Mouse (Mus musculus) limb, embryonic 12.5 days (tissue): ENCODE data around the gene Mettl22. TPM values are rescaled to one million over a fixed set of nuclear protein-coding genes. Genes with fewer than 3 reads are reported as not detected.

Experiments
- ATAC-seq: fragments of 200-750 bp; cut with Nextera tagmentation; 2 replicates; pipeline ENCODE4 v1.8.0; 2017; ENCODE audit warnings: low read depth, moderate TSS enrichment; ENCODE audit not compliant: insufficient number of reproducible peaks, insufficient read depth, low FRiP score, low TSS enrichment
- H3K27ac ChIP-seq: fragments of 300-500 bp; sonication (generic); 2 replicates; pipeline ENCODE4 v1.5.1; 2016; ENCODE audit warnings: mild to moderate bottlenecking, moderate library complexity
- H3K27me3 ChIP-seq: fragments of 300-500 bp; sonication (generic); 2 replicates; pipeline ENCODE4 v1.6.1; 2016; ENCODE audit warnings: mild to moderate bottlenecking, moderate library complexity
- H3K36me3 ChIP-seq: fragments of 300-500 bp; sonication (generic); 2 replicates; pipeline ENCODE4 v1.6.1; 2016; ENCODE audit warnings: mild to moderate bottlenecking, moderate library complexity
- H3K4me1 ChIP-seq: fragments of 300-500 bp; sonication (generic); replicated peaks from 2 replicates; pipeline ENCODE4 v1.6.1; 2016
- H3K4me2 ChIP-seq: fragments of 300-500 bp; sonication (generic); 2 replicates; pipeline ENCODE4 v1.6.1; 2016; ENCODE audit warnings: mild to moderate bottlenecking, moderate library complexity
- H3K4me3 ChIP-seq: fragments of 300-500 bp; sonication (generic); replicated peaks from 2 replicates; pipeline ENCODE4 v1.5.1; 2016; ENCODE audit warnings: mild to moderate bottlenecking
- H3K9ac ChIP-seq: fragments of 300-500 bp; sonication (generic); replicated peaks from 2 replicates; pipeline ENCODE4 v1.6.1; 2016; ENCODE audit warnings: mild to moderate bottlenecking, moderate library complexity
- H3K9me3 ChIP-seq: fragments of 300-500 bp; sonication (generic); 2 replicates; pipeline ENCODE4 v1.6.1; 2016; ENCODE audit warnings: mild to moderate bottlenecking, moderate library complexity
- WGBS: fragments of 180-500 bp; shearing (Covaris S2); methylation state at CpG from one replicate; pipeline ENCODE4 v1.1.7; 2016; 5-methylcytosine and 5-hydroxymethylcytosine counted together
- polyA plus RNA-seq: library from polyadenylated mRNA; unstranded; fragments of >200 nt; fragmentation: Nextera tagmentation; extraction: Ambion mirVana; gene quantifications from 2 replicates; pipeline ENCODE4 v1.2.1, GENCODE M21; 2016

Gene Mettl22
- polyA plus RNA-seq, 1 experiment from 2014 or later, result 19.3 TPM

- H3K4me2 ChIP-seq, result no peak overlapping the region
- H3K36me3 ChIP-seq, result peaks cover 8% of the 10 kb centered on the region; the same call in 1 of the 2 replicates
- no peak overlapping the region for H3K9ac ChIP-seq
- H3K9me3 ChIP-seq, result no peaks in the 10 kb centered on the region
- WGBS, result 90% methylated on average over 9 of the region's 9 CpGs
- peaks cover 15% of the 10 kb centered on the region for H3K4me1 ChIP-seq
- no peaks in the 10 kb centered on the region for H3K27me3 ChIP-seq
- no peak for ATAC-seq
- no peak overlapping the region for H3K27ac ChIP-seq
- H3K4me3 ChIP-seq, result no peak overlapping the region
Measured at GRCm38 (mm10) chr16:8532461-8532860, 61.9 kb downstream of the Mettl22 start.

- Histone ChIP-seq H3K4me1 (peaks cover 15% of the 10 kb centered on the region), H3K9ac (no peak overlapping the region), H3K4me3 (no peak overlapping the region), H3K27me3 (no peaks in the 10 kb centered on the region), H3K27ac (no peak overlapping the region), H3K9me3 (no peaks in the 10 kb centered on the region), H3K4me2 (no peak overlapping the region), H3K36me3 (peaks cover 9% of the 10 kb centered on the region; the same call in 1 of the 2 replicates)
- ATAC-seq, result no peak
- 65% methylated on average over 7 of the region's 7 CpGs for WGBS
Measured at GRCm38 (mm10) chr16:8532894-8533293, 62.3 kb downstream of the Mettl22 start.

GRCm38 (mm10) chr16:8533477-8533876 lies 62.9 kb downstream of the Mettl22 start:
- peaks cover 15% of the 10 kb centered on the region for H3K4me1 ChIP-seq
- no peaks in the 10 kb centered on the region for H3K27me3 ChIP-seq
- H3K4me3 ChIP-seq, result no peak overlapping the region
- H3K36me3 ChIP-seq, result peaks cover 9% of the 10 kb centered on the region; the same call in 1 of the 2 replicates
- no peaks in the 10 kb centered on the region for H3K9me3 ChIP-seq
- no peak for ATAC-seq
- 88% methylated on average over 6 of the region's 6 CpGs for WGBS
- H3K4me2 ChIP-seq, result no peak overlapping the region
- H3K9ac ChIP-seq, result no peak overlapping the region
- no peak overlapping the region for H3K27ac ChIP-seq

- H3K4me2 ChIP-seq, result no peak overlapping the region
- no peak for ATAC-seq
- no peak overlapping the region for H3K27ac ChIP-seq
- peaks cover 17% of the 10 kb centered on the region for H3K4me1 ChIP-seq
- H3K4me3 ChIP-seq, result no peak overlapping the region
- H3K9me3 ChIP-seq, result no peaks in the 10 kb centered on the region
- H3K9ac ChIP-seq, result no peak overlapping the region
- H3K36me3 ChIP-seq, result peaks cover 9% of the 10 kb centered on the region; the same call in 1 of the 2 replicates
- H3K27me3 ChIP-seq, result no peaks in the 10 kb centered on the region
- WGBS, result 86% methylated on average over 11 of the region's 11 CpGs
Measured at GRCm38 (mm10) chr16:8534466-8535200, 64.0 kb downstream of the Mettl22 start.

- Histone ChIP-seq H3K9me3 (no peaks in the 10 kb centered on the region), H3K4me3 (no peak overlapping the region), H3K4me1 (peaks cover 10% of the 10 kb centered on the region; the same call in 1 of the 2 replicates), H3K4me2 (no peak overlapping the region), H3K27ac (no peak overlapping the region), H3K27me3 (no peaks in the 10 kb centered on the region), H3K36me3 (peaks cover 9% of the 10 kb centered on the region; the same call in 1 of the 2 replicates), H3K9ac (no peak overlapping the region)
- WGBS, result 86% methylated on average over 6 of the region's 6 CpGs
- no peak for ATAC-seq
Measured at GRCm38 (mm10) chr16:8535411-8535810, 64.8 kb downstream of the Mettl22 start.

GRCm38 (mm10) chr16:8539150-8539865 lies 68.7 kb downstream of the Mettl22 start:
- H3K36me3 ChIP-seq, result peaks cover 5% of the 10 kb centered on the region; the same call in 1 of the 2 replicates
- H3K9me3 ChIP-seq, result no peaks in the 10 kb centered on the region
- peaks cover 5% of the 10 kb centered on the region; the same call in 1 of the 2 replicates for H3K4me1 ChIP-seq
- H3K27me3 ChIP-seq, result no peaks in the 10 kb centered on the region
- 19% methylated on average over 9 of the region's 9 CpGs for WGBS
- H3K9ac ChIP-seq, result no peak overlapping the region
- H3K4me2 ChIP-seq, result no peak overlapping the region
- no peak overlapping the region for H3K27ac ChIP-seq
- no peak overlapping the region for H3K4me3 ChIP-seq
- ATAC-seq, result no peak

Other genes with a start within 250 kb of the Mettl22 start
- 0.29 TPM in 1 of 2 replicates, not detected in the other for gene Tmem114, start 45.7 kb upstream of the Mettl22 start, polyA plus RNA-seq
- 36.4 and 41.8 TPM in 2 replicates for gene Abat, start 42.6 kb downstream of the Mettl22 start, polyA plus RNA-seq
- gene Pmm2, start 166.9 kb downstream of the Mettl22 start, polyA plus RNA-seq, result 54.1 and 55.3 TPM in 2 replicates
- gene Tmem186, start 166.9 kb downstream of the Mettl22 start, polyA plus RNA-seq, result 22.9 and 24.7 TPM in 2 replicates
- 129 and 132 TPM in 2 replicates for gene Carhsp1, start 201.4 kb downstream of the Mettl22 start, polyA plus RNA-seq
- not detected in 2 replicates for gene Gm5767, start 210.0 kb downstream of the Mettl22 start, polyA plus RNA-seq